Mouse (Mus musculus) activated CD4-positive, CD25-positive, alpha-beta regulatory T cell (primary cell): ENCODE data around the gene 2310061N02Rik. TPM values are rescaled to one million over a fixed set of nuclear protein-coding genes. Genes with fewer than 3 reads are reported as not detected.

Source experiments
- polyA plus RNA-seq, 2 experiments: library from polyadenylated mRNA; unstranded; fragments of 100-300 nt; shearing (Covaris generic); gene quantifications; one replicate each; pipeline ENCODE4 v1.2.1; 2017

2310061N02Rik gene
- under 1 TPM in 1 of 2 experiments, not detected in 1; 0.37 TPM for polyA plus RNA-seq

DNA sequence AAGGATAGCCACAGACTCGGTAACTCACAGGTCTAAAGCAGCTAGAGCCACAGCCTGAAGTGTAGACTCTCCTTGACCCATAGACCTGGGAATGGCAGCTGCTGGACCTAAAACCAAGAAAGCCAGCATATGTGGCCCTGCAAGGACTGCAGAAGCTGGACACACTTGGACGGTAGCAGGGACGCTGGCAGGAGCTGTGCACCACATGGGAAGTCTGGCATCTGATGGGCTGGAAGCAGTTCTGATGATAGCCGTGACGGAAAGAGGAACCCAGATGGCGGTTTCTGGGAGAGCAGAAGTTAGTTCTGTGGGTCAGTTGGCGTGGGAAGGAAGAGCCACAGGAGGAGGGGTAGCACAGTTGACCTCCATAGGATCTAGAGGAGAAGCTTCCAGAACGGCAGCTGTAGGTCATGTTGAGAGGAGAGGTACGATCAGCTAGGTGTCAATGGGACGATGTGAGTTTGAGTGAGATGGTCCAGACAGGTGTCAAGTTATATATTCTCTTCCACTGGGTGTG, at the start of gene 2310061N02Rik:
TSS of gene 2310061N02Rik (minus strand) at position 467 of the 517 bp plus-strand sequence.

DNA sequence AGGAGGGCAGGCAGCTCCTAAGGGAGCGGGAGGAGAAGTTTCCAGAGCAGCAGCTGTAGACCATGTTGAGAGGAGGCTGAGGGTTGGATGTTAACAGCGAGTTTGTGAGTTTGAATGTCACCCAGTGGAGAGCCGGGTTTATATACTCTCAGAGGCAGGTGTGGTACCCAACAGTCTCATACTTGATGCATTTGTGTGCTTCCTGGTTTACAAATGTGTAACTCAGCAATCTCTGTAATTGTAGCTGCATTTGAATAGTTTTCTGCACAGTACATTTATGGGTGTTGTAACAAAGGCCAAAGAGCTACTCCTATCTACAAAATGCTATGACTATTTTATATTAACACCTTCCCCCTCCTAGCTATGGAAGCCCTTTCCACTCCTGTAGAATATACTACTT, 43.8 kb upstream of the 2310061N02Rik start, which contains the start of gene Krtap13:
TSS of gene Krtap13 (minus strand) at position 101 of the 400 bp plus-strand sequence.

DNA sequence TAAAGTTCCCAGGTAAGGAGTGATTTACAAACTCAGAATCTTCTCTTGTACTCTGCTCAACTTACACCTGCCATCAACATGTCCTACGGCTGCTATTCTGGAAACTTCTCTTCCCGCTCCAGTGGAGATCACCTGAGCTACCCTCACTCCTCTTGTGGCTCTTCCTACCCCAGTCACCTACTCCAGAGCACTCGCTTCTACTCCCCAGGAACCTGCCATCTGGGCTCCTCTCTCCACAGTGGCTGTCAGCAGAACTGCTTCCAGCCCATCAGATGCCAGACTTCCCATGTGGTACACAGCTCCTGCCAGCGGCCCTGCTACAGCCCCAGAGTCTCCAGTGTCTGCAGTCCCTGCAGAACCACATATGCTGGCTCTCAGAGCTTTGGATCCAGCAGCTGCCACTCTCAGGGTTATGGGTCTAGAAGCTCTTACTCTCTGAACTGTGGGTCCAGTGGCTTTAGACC, 21.1 kb upstream of the 2310061N02Rik start, which contains the start of gene Krtap13-1:
TSS of gene Krtap13-1 (plus strand) at position 51 of the 464 bp plus-strand sequence.

DNA sequence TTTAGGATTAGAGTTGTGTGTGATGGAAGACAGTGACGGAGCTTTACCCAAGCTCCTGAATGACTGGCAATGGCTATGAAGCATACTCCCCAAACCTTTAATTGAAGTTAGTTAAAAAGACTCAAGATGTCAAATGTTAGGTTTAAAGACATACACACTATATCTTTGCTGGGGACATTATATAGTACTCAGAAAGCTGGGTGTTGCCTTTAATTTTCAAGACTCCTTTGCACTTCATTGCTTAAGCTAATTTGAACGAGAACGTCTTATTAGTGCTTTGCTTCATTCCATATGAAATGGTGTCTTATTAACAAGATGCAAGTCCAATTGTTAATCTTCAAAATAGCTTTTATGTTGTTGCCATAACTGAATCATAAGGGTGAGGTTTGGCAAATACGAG, 36.2 kb downstream of the 2310061N02Rik start, which contains the start of gene Krtap27-1:
TSS of gene Krtap27-1 (minus strand) at position 101 of the 400 bp plus-strand sequence.

Other genes with a start within 250 kb of the 2310061N02Rik start
- not detected for gene Cldn17, start 201.0 kb downstream of the 2310061N02Rik start, polyA plus RNA-seq
- gene Cldn8, start 144.8 kb downstream of the 2310061N02Rik start, polyA plus RNA-seq = under 1 TPM; 0.23 to 0.58 TPM
- not detected for gene Krtap24-1, start 95.7 kb downstream of the 2310061N02Rik start, polyA plus RNA-seq
- not detected for gene 2310079G19Rik, start 80.3 kb downstream of the 2310061N02Rik start, polyA plus RNA-seq
- gene Krtap26-1, start 60.2 kb downstream of the 2310061N02Rik start, polyA plus RNA-seq = under 1 TPM in 1 of 2 experiments, not detected in 1; 0.18 TPM
- gene Krtap27-1, start 36.3 kb downstream of the 2310061N02Rik start, polyA plus RNA-seq = not detected
- gene Krtap13-1, start 20.9 kb upstream of the 2310061N02Rik start, polyA plus RNA-seq = not detected
- gene Krtap13, start 43.7 kb upstream of the 2310061N02Rik start, polyA plus RNA-seq = not detected
- under 1 TPM in 1 of 2 experiments, not detected in 1; 0.37 TPM for gene 2310034C09Rik, start 50.9 kb upstream of the 2310061N02Rik start, polyA plus RNA-seq
- not detected for gene 2310057N15Rik, start 66.2 kb upstream of the 2310061N02Rik start, polyA plus RNA-seq
- gene Gm5965, start 69.9 kb upstream of the 2310061N02Rik start, polyA plus RNA-seq = not detected
- gene Gm20741, start 104.3 kb upstream of the 2310061N02Rik start, polyA plus RNA-seq = not detected
- gene Krtap15, start 112.3 kb upstream of the 2310061N02Rik start, polyA plus RNA-seq = not detected
- gene Krtap14, start 118.2 kb upstream of the 2310061N02Rik start, polyA plus RNA-seq = not detected
- not detected for gene Krtap19-1, start 161.4 kb upstream of the 2310061N02Rik start, polyA plus RNA-seq
- gene Krtap19-2, start 166.3 kb upstream of the 2310061N02Rik start, polyA plus RNA-seq = not detected
- not detected for gene Krtap19-3, start 170.1 kb upstream of the 2310061N02Rik start, polyA plus RNA-seq
- gene Krtap19-4, start 177.1 kb upstream of the 2310061N02Rik start, polyA plus RNA-seq = not detected
- not detected for gene Krtap19-5, start 188.5 kb upstream of the 2310061N02Rik start, polyA plus RNA-seq
- not detected for gene Krtap19-9b, start 224.3 kb upstream of the 2310061N02Rik start, polyA plus RNA-seq